Mouse (Mus musculus) cerebellum, adult 2 months (tissue): ENCODE measurements around the gene Zfp771. TPM values are rescaled to one million over a fixed set of nuclear protein-coding genes. Genes with fewer than 3 reads are reported as not detected.

Experiments used
- DNase-seq, 2 experiments: peaks; one replicate each; pipeline ENCODE4 v3.0.0; 2021
- H3K27ac ChIP-seq: fragments of 200-500 bp; 2 replicates; pipeline ENCODE4 v1.5.1; 2012; ENCODE audit warnings: low read length, control low read depth, inconsistent platforms; ENCODE audit not compliant: insufficient read depth
- H3K27me3 ChIP-seq: fragments of 200-500 bp; 2 replicates; pipeline ENCODE4 v1.6.1; 2012; ENCODE audit warnings: inconsistent platforms, mild to moderate bottlenecking, low read length, moderate library complexity; ENCODE audit not compliant: control insufficient read depth, insufficient read depth
- H3K4me1 ChIP-seq: fragments of 200-500 bp; 2 replicates; pipeline ENCODE4 v1.6.1; 2011; ENCODE audit warnings: low read length; ENCODE audit not compliant: control insufficient read depth, insufficient read depth
- H3K4me3 ChIP-seq: fragments of 200-500 bp; replicated peaks from 2 replicates; pipeline ENCODE3; 2011; ENCODE audit warnings: mild to moderate bottlenecking, low read depth, low read length, control low read depth; ENCODE audit not compliant: insufficient read depth
- CTCF ChIP-seq: fragments of 200-500 bp; IDR thresholded peaks from 2 replicates; pipeline ENCODE4 v1.5.1; 2011; ENCODE audit warnings: low read depth, mild to moderate bottlenecking, control low read depth, low read length, moderate library complexity, borderline replicate concordance; ENCODE audit not compliant: insufficient read depth
- POLR2A ChIP-seq: fragments of 200-500 bp; IDR thresholded peaks from 2 replicates; pipeline ENCODE4 v1.6.1; 2011; ENCODE audit warnings: low read length, control low read depth, borderline replicate concordance; ENCODE audit not compliant: insufficient read depth
- WGBS: fragments of 180-500 bp; shearing (Covaris S2); methylation state at CpG from one replicate; pipeline ENCODE4 v1.1.7; 2018; 5-methylcytosine and 5-hydroxymethylcytosine counted together
- polyA plus RNA-seq: library from polyadenylated mRNA; depleted of rRNA; stranded (reverse); fragments of >200 nt; gene quantifications from 2 replicates; pipeline ENCODE4 v1.2.3, GENCODE M21; 2012

Gene Zfp771
- polyA plus RNA-seq, 1 experiment = 88.7 TPM

- 87% methylated on average over 6 of the region's 6 CpGs for WGBS
- no peak for TF ChIP-seq CTCF
- H3K27me3 ChIP-seq = no peaks in the 10 kb centered on the region
- H3K4me1 ChIP-seq = no peaks in the 10 kb centered on the region
- H3K4me3 ChIP-seq = no peak overlapping the region
- DNase-seq = no peak
- no peak overlapping the region for H3K27ac ChIP-seq
Observed at GRCm38 (mm10) chr7:127223515-127224478, 20.3 kb upstream of the Zfp771 start.

- H3K27me3 ChIP-seq = no peaks in the 10 kb centered on the region
- TF ChIP-seq POLR2A (no peak), CTCF (no peak)
- H3K4me1 ChIP-seq = no peaks in the 10 kb centered on the region
- H3K27ac ChIP-seq = no peak overlapping the region
- DNase-seq = no peak
- WGBS = 91% methylated on average over 6 of the region's 6 CpGs
- no peak overlapping the region for H3K4me3 ChIP-seq
Observed at GRCm38 (mm10) chr7:127224616-127225015, 19.5 kb upstream of the Zfp771 start.

GRCm38 (mm10) chr7:127225147-127225995 lies 18.7 kb upstream of the Zfp771 start:
- TF ChIP-seq POLR2A (no peak), CTCF (no peak)
- 83% methylated on average over 11 of the region's 11 CpGs for WGBS
- H3K4me1 ChIP-seq = no peaks in the 10 kb centered on the region
- DNase-seq = no peak
- H3K27me3 ChIP-seq = no peaks in the 10 kb centered on the region
- H3K27ac ChIP-seq = no peak overlapping the region
- H3K4me3 ChIP-seq = no peak overlapping the region

- DNase-seq = peak; percentile 76 to 85
- 55% methylated on average over 4 of the region's 4 CpGs for WGBS
- Histone ChIP-seq H3K27ac (no peak overlapping the region), H3K4me1 (peaks cover 8% of the 10 kb centered on the region; the same call in 1 of the 2 replicates), H3K4me3 (no peak overlapping the region), H3K27me3 (no peaks in the 10 kb centered on the region)
- TF ChIP-seq POLR2A (no peak), CTCF (peak; percentile 91)
Observed at GRCm38 (mm10) chr7:127228615-127229303, 15.3 kb upstream of the Zfp771 start.

- Histone ChIP-seq H3K4me3 (peak overlapping the region; percentile 86), H3K27me3 (no peaks in the 10 kb centered on the region), H3K4me1 (peaks cover 8% of the 10 kb centered on the region; the same call in 1 of the 2 replicates), H3K27ac (no peak overlapping the region)
- no peak for DNase-seq
- TF ChIP-seq POLR2A (no peak), CTCF (no peak)
- WGBS = 20% methylated on average over 3 of the region's 3 CpGs
Observed at GRCm38 (mm10) chr7:127231376-127231775, 12.7 kb upstream of the Zfp771 start.

- WGBS = 1% methylated on average over 20 of the region's 20 CpGs
- Histone ChIP-seq H3K27me3 (no peaks in the 10 kb centered on the region), H3K4me1 (peaks cover 8% of the 10 kb centered on the region; the same call in 1 of the 2 replicates), H3K4me3 (peak overlapping the region; percentile 86), H3K27ac (peak overlapping the region; percentile 77)
- no peak for TF ChIP-seq CTCF
- TF ChIP-seq POLR2A = no peak
- no peak for DNase-seq
Observed at GRCm38 (mm10) chr7:127231826-127232621, 12.1 kb upstream of the Zfp771 start.
